Mouse (Mus musculus) right cerebral cortex, adult 2 months (tissue): ENCODE measurements around the gene Olfr763.
"Not testable (repeated sequence)": the region's sequence is repeated elsewhere in the genome, so short reads cannot be mapped to it uniquely, and the experiment has no call there.

Source experiments
- DNase-seq, 2 experiments: peaks; one replicate each; pipeline ENCODE4 v3.0.0; 2021 to 2022; ENCODE audit warnings: low spot score in 2 of 2

The Olfr763 gene

DNA sequence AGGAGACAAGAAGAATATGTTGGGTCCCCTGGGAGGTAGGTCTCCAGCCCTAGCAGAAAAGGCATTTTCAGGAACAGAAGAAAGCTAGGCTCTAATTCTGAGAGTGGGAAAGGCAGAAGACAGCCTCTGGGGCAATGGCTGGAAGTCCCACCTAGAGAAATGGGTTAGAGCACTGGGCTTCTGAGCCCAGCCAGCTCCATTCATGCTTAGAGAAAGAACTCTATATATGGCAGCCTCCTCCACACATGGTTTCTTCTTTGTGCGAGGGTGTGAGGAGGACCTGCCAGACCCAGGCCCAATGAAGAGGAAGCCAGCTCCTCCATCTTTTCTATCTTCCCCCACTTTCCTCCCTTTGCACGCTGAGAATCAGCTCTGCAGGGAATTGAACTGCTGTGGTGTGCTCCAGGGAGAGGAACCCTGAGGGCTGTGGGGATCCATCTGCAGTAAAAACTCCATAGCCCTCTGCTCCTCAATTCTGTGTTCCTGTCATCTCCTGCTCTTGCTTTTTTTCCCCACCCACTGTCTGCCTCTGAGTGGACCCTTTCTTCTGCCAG lies at the start of gene Olfr763:
TSS of gene Olfr763 (plus strand) at position 504 of the 554 bp plus-strand sequence.
- no peak for DNase-seq

DNA sequence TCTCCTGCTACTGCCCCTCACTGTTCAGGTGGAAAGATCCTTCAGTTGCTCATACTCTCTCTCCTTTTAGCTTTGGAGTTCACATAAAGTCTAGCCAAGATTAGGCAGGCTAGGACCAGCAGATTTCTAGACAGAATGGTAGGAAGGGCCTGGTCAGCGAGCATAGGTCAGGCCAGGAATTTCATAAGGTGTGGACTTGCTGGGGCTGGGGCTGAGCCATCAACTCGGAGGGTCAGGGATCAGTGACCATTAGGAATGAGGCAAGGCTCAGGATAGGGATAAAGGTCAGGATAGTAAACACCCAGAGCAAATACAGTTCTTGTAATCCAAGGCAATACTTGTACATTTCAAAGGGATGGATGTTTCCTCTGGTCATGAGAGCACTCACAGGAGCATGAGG lies 45.6 kb upstream of the Olfr763 start:
- DNase-seq, result no peak

DNA sequence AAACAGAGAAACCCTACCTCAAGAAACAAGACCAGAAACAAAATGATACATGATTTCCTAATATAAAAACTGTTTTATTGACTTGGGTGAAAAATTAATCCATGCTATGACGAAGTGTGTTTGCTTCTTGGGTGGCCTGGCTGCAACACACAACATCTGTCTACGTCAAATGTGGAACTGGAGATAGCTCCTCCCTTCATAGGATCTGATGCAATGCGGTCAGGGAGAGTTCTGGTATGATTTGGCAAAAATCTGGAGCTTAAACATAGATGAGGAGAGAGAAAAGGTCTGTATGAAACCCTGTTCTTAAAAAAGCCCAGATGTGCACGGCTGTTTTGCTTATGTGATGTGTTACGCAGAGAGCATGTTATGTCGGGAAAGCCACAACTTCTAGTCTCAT lies 44.7 kb upstream of the Olfr763 start:
- DNase-seq, result no peak

DNA sequence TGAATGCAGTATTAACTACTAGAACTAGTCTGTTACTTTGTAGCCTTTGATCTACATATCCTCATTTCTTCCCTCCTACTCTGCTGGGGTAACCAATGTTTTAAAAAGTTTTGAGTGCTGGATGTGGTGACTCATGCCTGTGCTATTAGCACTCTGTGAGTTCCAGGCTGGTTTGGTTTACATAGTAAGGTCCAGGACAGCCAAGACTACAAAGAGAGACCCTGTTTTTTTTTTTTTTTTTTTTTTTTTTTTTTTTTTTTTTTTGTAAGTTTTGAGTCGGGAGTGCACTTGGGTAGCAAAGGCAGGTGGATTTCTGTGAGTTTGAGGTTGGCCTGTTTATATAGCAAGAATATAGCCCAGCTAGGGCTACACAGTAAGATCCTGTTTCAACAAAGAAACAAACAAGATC lies 42.2 kb upstream of the Olfr763 start:
- DNase-seq, result no peak

DNA sequence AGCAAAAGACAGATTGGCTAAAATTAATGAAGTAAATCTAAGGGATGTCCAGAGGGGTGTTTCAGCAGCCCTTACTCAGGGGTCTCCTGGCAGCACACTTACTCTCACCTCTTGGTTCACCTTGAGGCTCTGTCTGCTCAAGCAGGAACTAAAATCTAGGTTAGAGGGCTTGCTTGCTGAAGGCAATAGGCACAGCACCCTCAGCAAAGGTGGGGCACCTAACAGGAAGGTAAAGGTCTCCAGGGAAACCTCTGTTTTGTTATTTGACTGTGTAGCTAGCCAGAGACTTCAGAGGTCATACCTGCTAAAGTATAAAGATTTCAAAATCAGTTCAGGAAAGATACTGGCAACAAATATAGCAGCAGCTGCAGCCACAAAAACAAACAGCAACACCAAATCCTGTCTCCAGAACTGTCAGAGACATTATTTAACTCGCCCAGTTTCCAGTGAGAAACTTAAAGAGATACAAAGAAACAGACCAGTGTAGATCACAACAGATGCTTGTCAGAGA lies 39.8 kb upstream of the Olfr763 start:
- no peak for DNase-seq

DNA sequence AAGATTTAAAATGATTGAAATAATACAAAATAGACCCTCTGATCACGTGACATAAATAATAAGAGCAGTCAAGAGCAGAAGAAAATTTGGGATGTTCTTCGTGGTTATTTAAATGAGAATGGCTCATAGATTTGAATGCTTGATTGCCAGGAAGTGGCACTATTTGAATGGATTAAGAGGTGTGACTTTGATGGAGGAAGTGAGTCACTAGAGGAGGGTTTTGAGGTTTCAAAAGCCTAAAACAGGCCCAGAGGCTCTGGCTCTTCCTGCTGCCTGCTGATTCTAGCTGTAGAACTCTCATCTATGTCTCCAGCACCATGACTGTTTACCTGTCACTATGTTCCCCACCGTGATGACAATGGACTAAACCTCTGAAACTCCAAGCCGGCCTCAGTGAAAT lies 37.8 kb upstream of the Olfr763 start:
- DNase-seq, result no peak

DNA sequence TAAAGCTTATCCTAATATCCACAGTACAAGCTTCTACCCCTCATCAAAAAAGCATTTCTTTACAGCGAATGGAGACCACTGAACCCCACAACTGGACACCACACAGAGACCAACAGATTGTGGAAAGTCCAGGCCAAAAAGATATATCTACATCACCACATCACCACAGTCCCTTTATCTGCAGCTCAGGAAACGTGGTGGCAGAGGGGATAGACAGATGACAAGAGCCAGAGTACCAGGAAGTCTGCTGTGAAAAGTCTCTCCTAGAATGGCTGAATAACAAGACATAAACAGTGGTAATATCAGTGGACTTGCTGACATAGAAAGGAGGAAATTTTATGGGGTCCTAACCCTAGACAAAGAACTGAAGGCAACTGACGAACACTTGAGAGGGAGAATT lies 34.2 kb upstream of the Olfr763 start:
- DNase-seq, result no peak

DNA sequence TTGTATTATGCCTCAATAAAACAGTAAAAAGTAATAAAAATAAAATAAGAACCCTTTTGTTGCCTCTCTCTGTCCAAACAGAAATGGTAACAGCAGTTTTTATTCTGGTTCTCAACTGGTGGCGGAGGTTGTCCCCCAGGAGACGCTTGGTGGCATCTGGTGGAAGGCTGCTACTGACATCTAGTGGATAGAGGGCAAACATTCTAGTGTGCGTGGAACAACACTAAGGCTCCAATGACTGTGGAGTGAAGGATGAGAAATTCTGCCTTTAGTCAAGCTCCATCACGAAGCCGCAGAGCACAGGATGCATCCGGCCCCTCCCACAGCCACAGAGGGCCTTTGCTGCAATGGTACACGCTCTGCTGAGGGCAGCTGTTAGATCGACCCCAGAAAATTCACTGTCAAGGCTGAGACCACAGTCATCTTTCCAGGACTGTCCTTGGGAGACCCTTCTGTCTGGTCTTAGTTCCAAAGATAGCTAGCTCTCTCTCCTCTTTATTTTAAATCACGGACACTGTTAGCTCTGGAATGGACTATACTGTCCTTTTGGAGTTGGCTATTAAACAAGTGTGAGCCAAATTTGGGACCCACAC lies 33.0 kb upstream of the Olfr763 start:
- peak; percentile 65 to 67 for DNase-seq

DNA sequence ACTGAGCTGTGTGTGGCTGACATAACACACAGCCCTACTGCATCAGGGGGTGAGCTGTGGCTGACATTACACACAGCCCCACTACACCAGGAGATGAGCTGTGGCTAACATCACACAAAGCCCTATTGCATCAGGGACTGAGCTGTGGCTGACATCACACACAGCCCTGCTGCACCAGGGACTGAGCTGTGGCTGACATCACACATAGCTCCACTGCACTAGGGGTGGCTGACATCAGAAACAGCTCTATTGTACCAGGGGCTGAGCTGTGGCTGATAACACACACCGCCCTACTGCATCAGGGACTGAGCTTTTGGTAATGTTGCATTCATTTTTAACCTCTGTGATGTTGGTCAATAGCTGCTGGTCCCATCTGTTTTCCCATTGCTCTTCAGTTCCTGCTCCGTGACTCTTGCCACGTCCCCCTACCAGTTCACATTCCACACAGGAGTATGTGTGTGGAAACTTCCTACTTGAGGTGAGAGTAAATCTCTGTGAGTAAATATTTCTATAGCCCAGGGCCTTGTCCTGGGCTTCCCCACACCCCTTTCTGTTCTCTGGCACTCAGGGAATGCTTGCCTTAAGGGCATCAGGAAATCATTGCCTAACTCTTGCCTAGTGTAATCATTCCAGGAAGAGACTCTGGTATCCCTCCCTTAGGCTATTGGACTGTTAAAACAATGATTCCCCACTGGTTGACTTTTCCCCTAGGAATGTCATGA lies 29.8 kb upstream of the Olfr763 start:
- no peak for DNase-seq

DNA sequence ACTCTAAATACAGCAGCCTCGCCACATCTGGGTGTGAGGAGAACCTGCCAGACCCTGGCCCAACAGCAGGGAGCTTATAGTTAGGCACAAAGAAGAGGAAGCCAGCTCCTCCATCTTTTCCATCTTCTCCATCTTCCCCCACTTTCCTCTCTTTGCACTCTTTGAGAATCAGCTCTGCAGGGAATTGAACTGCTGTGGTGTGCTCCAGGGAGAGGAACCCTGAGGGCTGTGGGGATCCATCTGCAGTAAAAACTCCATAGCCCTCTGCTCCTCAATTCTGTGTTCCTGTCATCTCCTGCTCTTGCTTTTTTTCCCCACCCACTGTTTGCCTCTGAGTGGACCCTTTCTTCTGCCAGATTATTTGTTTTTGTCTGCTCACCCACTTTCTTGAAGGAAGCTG lies 21.5 kb upstream of the Olfr763 start, which contains the start of gene Olfr9:
TSS of gene Olfr9 (plus strand) at position 301 of the 400 bp plus-strand sequence.
- not testable (repeated sequence) for DNase-seq

DNA sequence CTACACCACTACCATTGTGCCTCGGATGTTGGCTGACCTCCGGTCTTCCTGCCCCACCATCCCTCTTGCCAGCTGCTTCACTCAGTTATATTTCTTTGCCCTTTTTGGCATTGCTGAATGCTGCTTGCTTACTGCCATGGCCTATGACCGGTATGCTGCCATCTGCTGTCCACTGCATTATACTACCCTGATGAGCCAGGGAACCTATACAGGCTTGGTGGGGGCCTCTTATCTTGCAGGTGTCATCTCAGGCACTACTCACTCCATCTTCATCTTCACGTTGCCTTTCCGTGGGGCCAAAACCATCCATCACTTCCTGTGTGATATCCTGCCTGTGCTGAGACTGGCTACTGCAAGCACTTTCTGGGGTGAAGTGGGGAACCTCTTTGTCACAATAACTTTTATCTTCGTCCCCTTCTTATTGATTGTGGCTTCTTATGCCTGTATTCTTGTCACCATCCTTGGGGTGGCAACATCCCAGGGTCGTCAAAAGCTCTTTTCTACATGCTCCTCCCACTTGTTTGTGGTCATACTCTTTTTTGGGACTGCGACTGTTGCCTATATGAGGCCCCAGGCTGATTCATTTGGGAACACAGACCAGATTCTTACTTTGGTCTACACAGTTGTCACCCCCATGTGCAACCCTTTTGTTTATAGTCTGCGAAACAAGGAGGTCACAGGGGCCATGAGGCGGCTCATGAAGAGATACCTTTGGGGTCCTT lies 20.3 kb upstream of the Olfr763 start:
- DNase-seq, result not testable (repeated sequence)

DNA sequence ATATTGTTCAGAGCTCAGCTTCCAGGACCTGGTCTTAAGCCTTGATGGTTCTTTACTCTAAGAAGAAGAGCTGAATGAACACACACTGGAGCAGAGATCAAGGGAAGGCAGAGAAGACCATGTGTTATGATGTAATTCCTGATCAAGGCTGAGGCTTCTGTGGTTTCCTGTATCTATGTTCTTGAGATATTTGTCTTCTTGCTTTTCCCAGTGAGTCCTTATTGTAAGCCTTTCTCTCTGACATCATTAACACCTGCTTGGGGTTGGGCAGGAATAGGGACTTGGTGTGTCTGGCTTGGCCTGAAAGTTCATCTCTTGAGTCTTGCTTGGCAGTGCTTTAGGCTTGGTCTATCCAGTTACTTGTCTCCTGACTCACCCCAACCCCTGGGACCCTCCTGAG lies 19.6 kb upstream of the Olfr763 start:
- DNase-seq, result no peak

DNA sequence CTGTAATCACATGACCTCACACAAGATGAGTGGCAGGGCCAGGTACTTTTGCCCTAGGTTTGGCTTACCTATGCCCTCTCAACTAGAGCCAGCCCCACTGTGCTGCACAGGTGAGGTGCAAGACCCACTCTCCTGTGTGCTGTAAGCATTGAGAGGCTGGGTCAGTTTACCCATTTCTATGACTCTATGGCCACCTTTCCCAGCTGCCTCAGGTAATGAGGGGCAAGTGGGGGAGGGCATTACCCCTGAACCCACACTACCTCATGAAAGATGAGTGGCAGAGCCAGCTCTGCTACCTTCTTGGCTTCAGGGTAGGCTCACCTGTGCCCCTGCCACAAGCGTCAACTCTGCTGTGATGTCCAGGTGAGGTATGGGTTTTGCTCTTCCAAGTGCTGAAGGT lies 14.8 kb upstream of the Olfr763 start:
- DNase-seq, result no peak

DNA sequence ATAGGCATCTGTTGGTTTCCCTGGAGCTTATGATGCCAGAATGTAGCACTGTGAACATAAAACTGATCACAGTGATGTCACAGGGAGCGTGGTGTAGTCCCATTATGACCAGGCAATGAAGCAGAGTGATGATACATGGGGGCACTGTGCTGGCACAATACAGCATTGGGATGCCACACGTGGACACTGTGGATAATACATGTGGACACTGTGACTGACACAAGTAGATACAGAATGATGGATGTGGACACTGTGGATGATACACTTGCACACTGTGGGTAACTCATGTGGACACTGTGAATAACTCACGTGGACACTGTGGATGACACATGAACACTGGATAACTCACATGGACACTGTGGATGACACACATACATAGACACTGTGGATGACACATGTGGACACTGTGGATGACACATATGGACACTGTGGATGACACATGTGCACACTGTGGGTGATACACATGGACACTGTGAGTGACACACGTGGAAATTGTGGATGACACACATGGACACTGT lies 14.0 kb upstream of the Olfr763 start:
- no peak for DNase-seq

DNA sequence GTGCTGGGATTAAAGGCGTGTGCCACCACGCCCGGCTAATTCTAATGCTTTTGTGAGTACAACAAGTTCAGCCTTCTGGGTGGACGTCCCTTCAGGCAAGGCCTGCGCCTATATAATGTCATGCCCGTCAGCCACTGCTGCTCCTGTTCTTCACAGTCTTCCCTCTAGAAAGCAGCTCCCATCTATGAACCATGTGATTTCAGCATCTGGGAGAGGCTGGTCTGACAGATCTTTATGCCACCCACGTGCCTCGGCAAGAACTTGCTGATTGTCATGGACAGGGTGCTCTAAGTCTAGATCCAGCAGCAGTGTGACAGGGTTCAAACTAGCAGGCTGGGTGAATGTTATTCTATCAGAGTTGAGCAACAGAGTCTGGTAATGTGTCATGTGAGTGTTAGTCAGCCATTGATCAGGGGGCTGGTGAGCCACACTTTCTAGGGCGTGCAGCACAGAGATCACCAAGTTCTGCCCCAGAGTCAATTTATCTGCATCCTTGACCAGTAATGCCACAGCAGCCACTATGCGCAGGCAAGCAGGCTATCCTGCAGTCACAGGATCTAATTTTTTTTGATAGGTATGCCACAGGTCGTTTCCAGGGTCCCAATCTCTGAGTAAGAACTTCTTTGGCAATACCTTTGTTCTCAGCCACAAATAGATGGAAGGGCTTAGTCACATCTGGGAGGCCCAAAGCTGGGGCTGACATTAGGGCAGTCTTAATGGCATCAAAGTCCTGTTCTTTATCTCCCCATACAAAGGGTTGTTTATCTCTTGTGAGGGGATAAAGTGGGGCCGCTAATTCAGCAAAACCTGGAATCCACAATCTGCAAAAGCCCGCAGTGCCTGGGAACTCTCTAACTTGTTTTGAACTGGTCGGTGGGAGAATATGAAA lies 6.3 kb upstream of the Olfr763 start:
- no peak for DNase-seq

DNA sequence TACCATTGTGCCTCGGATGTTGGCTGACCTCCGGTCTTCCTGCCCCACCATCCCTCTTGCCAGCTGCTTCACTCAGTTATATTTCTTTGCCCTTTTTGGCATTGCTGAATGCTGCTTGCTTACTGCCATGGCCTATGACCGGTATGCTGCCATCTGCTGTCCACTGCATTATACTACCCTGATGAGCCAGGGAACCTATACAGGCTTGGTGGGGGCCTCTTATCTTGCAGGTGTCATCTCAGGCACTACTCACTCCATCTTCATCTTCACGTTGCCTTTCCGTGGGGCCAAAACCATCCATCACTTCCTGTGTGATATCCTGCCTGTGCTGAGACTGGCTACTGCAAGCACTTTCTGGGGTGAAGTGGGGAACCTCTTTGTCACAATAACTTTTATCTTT lies 920 bp downstream of the Olfr763 start:
- DNase-seq, result not testable (repeated sequence)

DNA sequence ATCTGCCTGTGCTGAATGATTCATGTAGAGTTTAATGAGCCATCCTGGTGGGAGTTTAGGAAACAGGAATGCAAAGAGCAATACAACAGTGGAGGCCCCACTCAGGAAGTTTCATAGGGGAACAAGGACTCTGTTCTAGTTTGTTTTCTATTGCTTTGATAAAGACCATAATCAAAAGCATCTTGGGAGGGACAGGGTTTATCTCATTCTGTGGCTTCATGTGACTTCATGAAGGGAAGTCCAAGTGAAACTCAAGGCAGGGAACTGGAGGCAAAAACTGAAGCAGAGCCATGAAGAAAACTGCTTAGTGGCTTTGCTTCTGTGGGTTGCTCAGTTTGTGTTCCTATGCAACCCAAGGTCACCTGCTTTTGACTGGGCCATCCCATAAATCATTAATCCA lies 3.9 kb downstream of the Olfr763 start:
- DNase-seq, result no peak

DNA sequence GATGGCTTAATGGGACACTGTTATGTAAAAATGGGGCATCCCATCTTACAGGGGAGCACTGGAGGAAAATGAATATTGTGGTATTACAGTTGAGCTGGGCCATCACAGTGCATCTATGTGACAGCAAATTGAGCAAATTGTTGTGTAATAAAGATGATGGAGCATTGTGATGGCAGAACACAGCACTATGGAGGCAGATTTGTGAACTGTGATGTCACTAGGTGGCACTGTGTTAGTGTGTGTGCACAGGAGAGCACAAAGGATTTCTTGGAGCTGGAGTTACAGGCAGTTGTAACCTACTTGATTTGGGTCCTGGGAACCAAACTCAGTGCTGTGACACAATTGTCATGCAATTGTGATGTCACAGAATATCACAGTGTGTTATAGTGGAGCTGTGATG lies 12.7 kb downstream of the Olfr763 start:
- no peak for DNase-seq

DNA sequence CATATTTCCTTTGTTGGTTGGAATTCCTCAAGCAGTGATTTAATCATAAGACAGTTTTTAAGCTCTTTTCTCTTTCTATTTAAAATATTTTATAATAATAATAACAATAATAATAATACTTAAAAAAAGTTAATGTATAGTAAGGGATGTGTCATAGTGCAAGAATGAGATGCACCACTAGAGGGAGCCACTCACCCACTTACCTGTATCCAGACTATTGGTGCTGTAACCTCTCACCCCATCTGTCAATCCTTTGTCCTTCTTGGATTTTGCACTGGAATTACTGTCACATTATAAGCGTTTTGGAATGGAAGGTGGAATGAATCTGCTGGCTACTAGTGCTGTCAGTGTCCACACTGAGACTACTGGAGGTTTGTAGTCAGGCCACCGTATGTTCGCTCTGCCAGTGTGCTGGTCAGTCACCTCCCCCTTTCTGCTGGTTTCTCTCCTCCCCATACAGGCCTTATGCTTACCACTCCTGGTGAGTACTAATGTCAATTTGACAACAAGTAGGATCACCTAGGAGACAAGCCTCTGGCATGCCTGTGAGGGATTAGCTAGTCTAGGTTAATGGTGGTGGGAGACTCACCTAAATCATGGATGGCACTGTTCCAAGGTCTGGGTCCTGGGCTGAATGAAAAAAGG lies 15.5 kb downstream of the Olfr763 start:
- peak; percentile 28 to 61 for DNase-seq

DNA sequence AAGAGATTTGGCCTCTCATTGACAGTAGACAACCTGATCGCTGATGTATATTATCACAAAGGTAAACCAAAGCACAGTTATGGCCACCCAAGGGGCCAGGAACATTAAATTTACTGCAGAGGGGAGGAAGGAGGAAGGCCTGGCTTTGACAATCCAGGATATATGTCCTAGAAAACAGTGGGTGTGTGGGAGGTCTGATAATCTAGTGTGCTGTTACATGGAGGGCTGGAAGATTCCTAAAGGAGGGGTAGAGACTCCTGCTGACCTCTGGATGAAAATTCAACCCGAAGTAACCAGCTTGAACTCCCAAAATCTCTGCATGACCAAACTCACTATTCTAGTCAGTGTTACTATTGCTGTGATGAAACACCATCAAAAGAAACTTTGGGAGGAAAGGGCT lies 17.8 kb downstream of the Olfr763 start:
- DNase-seq, result no peak

DNA sequence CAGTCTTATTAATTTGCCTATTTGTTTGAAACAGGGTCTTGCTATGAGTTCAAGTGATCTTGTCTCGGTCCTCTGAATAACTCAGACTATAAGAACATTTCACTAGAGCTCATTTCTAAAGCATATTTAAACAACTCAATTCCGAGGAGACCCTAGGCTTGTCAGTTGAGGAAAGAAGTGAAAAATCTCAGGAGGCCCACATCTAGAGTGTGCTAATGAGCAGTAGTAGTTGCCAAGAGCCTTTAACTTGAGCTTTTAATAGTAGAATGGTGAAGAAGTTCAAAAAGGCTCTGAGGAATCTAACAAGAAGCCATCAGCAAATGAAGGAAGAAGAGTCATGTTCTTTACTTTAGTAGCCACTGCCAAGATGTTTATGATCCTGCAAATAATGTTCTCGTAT lies 29.2 kb downstream of the Olfr763 start, which contains the start of gene Olfr764-ps1:
TSS of gene Olfr764-ps1 (minus strand) at position 101 of the 400 bp plus-strand sequence.
- DNase-seq, result no peak
